8 mouse cellular contexts compared by ENCODE assay signal in genomic region chr10:121423541-121424349, GRCm38 (mm10). TPM values are rescaled to one million over a fixed set of nuclear protein-coding genes. Genes with fewer than 3 reads are reported as not detected.
DNase-seq lines count a peak whose midpoint lies in the region; ATAC-seq lines count a peak whose summit lies in the region.
"Had no signal": no experiment of that assay in that cellular context is flagged by ENCODE, and none has a peak within 500 bp of the region (broad histone marks: within the 10 kb centered on the region; RNA-seq: fewer than 3 reads in every experiment).

No protein-coding gene starts in this region.

- H3K4me2 ChIP-seq in lung, embryonic 16.5 days (ENCODE audit: low read depth, low read length), result no peak overlapping the region
- no peak overlapping the region; the same call in 1 of the 2 replicates for H3K4me2 ChIP-seq in hindbrain, embryonic 12.5 days (replicated peaks)
- H3K4me2 ChIP-seq in neural tube, embryonic 15.5 days, result peak overlapping the region; percentile 17; the same call in 1 of the 2 replicates
- H3K4me2 ChIP-seq: limb, embryonic 15.5 days had no signal

- DNase-seq in lung, postnatal 10 days, result no peak
- no peak for DNase-seq in forebrain, embryonic 10.5 days (ENCODE audit: extremely low spot score, low spot score)
- no peak for DNase-seq in adrenal gland, postnatal 4 days (ENCODE audit: low spot score in 2 of 2)
- DNase-seq in gastrocnemius, postnatal 10 days, result no peak

- H3K4me1 ChIP-seq in lung, embryonic 16.5 days (replicated peaks; ENCODE audit: control insufficient read depth, insufficient read depth, low read length), result peaks cover 76% of the 10 kb centered on the region
- peaks cover 72% of the 10 kb centered on the region for H3K4me1 ChIP-seq in forebrain, embryonic 10.5 days
- H3K4me1 ChIP-seq in hindbrain, embryonic 12.5 days, result peaks cover 48% of the 10 kb centered on the region
- peaks cover 52% of the 10 kb centered on the region for H3K4me1 ChIP-seq in neural tube, embryonic 15.5 days

- H3K4me3 ChIP-seq in lung, embryonic 16.5 days (ENCODE audit: low read length), result no peak overlapping the region
- H3K4me3 ChIP-seq in forebrain, embryonic 10.5 days, result no peak overlapping the region
- H3K4me3 ChIP-seq in hindbrain, embryonic 12.5 days, result no peak overlapping the region
- H3K4me3 ChIP-seq in neural tube, embryonic 15.5 days (replicated peaks), result no peak overlapping the region
- H3K4me3 ChIP-seq: limb, embryonic 15.5 days had no signal

- no peaks in the 10 kb centered on the region for H3K27me3 ChIP-seq in lung, embryonic 16.5 days (ENCODE audit: control insufficient read depth, insufficient read depth, low read depth, low read length)
- H3K27me3 ChIP-seq in forebrain, embryonic 10.5 days (ENCODE audit: poor library complexity, severe bottlenecking), result no peaks in the 10 kb centered on the region
- no peaks in the 10 kb centered on the region for H3K27me3 ChIP-seq in hindbrain, embryonic 12.5 days
- no peaks in the 10 kb centered on the region for H3K27me3 ChIP-seq in neural tube, embryonic 15.5 days (replicated peaks)
- H3K27me3 ChIP-seq: limb, embryonic 15.5 days had no signal

- H3K36me3 ChIP-seq in lung, embryonic 16.5 days (ENCODE audit: control insufficient read depth, insufficient read depth, low read length), result no peaks in the 10 kb centered on the region
- H3K36me3 ChIP-seq in forebrain, embryonic 10.5 days (replicated peaks), result no peaks in the 10 kb centered on the region
- no peaks in the 10 kb centered on the region for H3K36me3 ChIP-seq in hindbrain, embryonic 12.5 days
- no peaks in the 10 kb centered on the region for H3K36me3 ChIP-seq in neural tube, embryonic 15.5 days
- H3K36me3 ChIP-seq: limb, embryonic 15.5 days had no signal

- H3K27ac ChIP-seq in lung, embryonic 16.5 days (ENCODE audit: low read length), result peak overlapping the region; percentile 3; the same call in 1 of the 2 replicates
- H3K27ac ChIP-seq in forebrain, embryonic 10.5 days, result peak overlapping the region; percentile 17; the same call in 1 of the 2 replicates
- peak overlapping the region; percentile 75 for H3K27ac ChIP-seq in hindbrain, embryonic 12.5 days
- H3K27ac ChIP-seq in neural tube, embryonic 15.5 days (replicated peaks), result peak overlapping the region; percentile 81
- H3K27ac ChIP-seq: limb, embryonic 15.5 days had no signal

- no peak overlapping the region for H3K9ac ChIP-seq in lung, embryonic 16.5 days (ENCODE audit: low read length)
- H3K9ac ChIP-seq in hindbrain, embryonic 12.5 days, result no peak overlapping the region
- no peak overlapping the region for H3K9ac ChIP-seq in neural tube, embryonic 15.5 days (replicated peaks)
- H3K9ac ChIP-seq: limb, embryonic 15.5 days had no signal

- ATAC-seq in lung, embryonic 16.5 days (ENCODE audit: low read depth), result no peak
- no peak; the same call in 1 of the 2 replicates for ATAC-seq in hindbrain, embryonic 12.5 days (ENCODE audit: low FRiP score)
- peak; percentile 39 for ATAC-seq in neural tube, embryonic 15.5 days (ENCODE audit: low FRiP score)

- WGBS in lung, embryonic 16.5 days, result 65% methylated on average over 16 of the region's 16 CpGs
- WGBS in forebrain, embryonic 10.5 days, result 52% methylated on average over 16 of the region's 16 CpGs
- 40% methylated on average over 16 of the region's 16 CpGs for WGBS in hindbrain, embryonic 12.5 days
- whole genome bisulfite sequencing in neural tube, embryonic 15.5 days, result 26% methylated on average over 16 of the region's 16 CpGs

- no peaks in the 10 kb centered on the region for H3K9me3 ChIP-seq in lung, embryonic 16.5 days (ENCODE audit: control insufficient read depth, low read length)
- H3K9me3 ChIP-seq in forebrain, embryonic 10.5 days, result no peaks in the 10 kb centered on the region
- no peaks in the 10 kb centered on the region for H3K9me3 ChIP-seq in hindbrain, embryonic 12.5 days (replicated peaks)
- H3K9me3 ChIP-seq in neural tube, embryonic 15.5 days (replicated peaks), result no peaks in the 10 kb centered on the region
- H3K9me3 ChIP-seq: limb, embryonic 15.5 days had no signal

RNA-seq across cellular contexts. Expression of gene Rassf3, which starts 52.4 kb away (rescaled TPM):
- polyA plus RNA-seq in lung, embryonic 16.5 days (2015; fragmentation: Nextera tagmentation; extraction: Ambion mirVana), result 19.7 and 20.7 TPM in 2 replicates
- polyA plus RNA-seq in forebrain, embryonic 10.5 days (2016; fragmentation: Nextera tagmentation; extraction: Ambion mirVana), result 10.6 and 12.2 TPM in 2 replicates
- polyA plus RNA-seq in hindbrain, embryonic 12.5 days (2016; fragmentation: Nextera tagmentation; extraction: Ambion mirVana), result 12.7 and 13.4 TPM in 2 replicates
- polyA plus RNA-seq in neural tube, embryonic 15.5 days (2015; fragmentation: Nextera tagmentation; extraction: Ambion mirVana), result 6.7 and 7.1 TPM in 2 replicates
- total RNA-seq in adrenal gland, postnatal 4 days (2021), result 10 to 100 TPM; 37.6 to 44.5 TPM
- 10 to 100 TPM; 53.4 to 54.4 TPM for total RNA-seq in gastrocnemius, postnatal 10 days (2021)

RNA-seq across cellular contexts. Expression of gene Gns, which starts 58.9 kb away (rescaled TPM):
- polyA plus RNA-seq in lung, embryonic 16.5 days (2015; fragmentation: Nextera tagmentation; extraction: Ambion mirVana), result 38.2 and 38.8 TPM in 2 replicates
- 34.9 and 37.6 TPM in 2 replicates for polyA plus RNA-seq in forebrain, embryonic 10.5 days (2016; fragmentation: Nextera tagmentation; extraction: Ambion mirVana)
- 50.8 and 54.1 TPM in 2 replicates for polyA plus RNA-seq in hindbrain, embryonic 12.5 days (2016; fragmentation: Nextera tagmentation; extraction: Ambion mirVana)
- 39.8 and 41.5 TPM in 2 replicates for polyA plus RNA-seq in neural tube, embryonic 15.5 days (2015; fragmentation: Nextera tagmentation; extraction: Ambion mirVana)
- 100 to 1,000 TPM; 121 to 130 TPM for total RNA-seq in adrenal gland, postnatal 4 days (2021)
- total RNA-seq in gastrocnemius, postnatal 10 days (2021), result 10 to 100 TPM; 43.5 to 57.5 TPM

Comparison
In these comparisons a context has a peak if more than half of its experiments do, and no peak if none do; other contexts are left out.
1. H3K27ac ChIP-seq: peak in every context shown above with its lines; median percentile 81 in neural tube, embryonic 15.5 days; 75 in hindbrain, embryonic 12.5 days; 17 in forebrain, embryonic 10.5 days; 3 in lung, embryonic 16.5 days.